Mouse (Mus musculus) intestine, postnatal 0 days (tissue): ENCODE results near the gene Pcsk4. TPM values are rescaled to one million over a fixed set of nuclear protein-coding genes. Genes with fewer than 3 reads are reported as not detected.

ENCODE experiments used
- ATAC-seq: fragments of 200-750 bp; cut with Nextera tagmentation; 2 replicates; pipeline ENCODE4 v1.8.0; 2017; ENCODE audit warnings: mild to moderate bottlenecking, moderate TSS enrichment, moderate library complexity
- H3K27ac ChIP-seq: fragments of 300-500 bp; sonication (generic); 2 replicates; pipeline ENCODE4 v1.5.1; 2014; ENCODE audit warnings: mild to moderate bottlenecking, low read depth, low read length, moderate library complexity
- H3K27me3 ChIP-seq: fragments of 300-500 bp; sonication (generic); replicated peaks from 2 replicates; pipeline ENCODE4 v1.6.1; 2014; ENCODE audit warnings: low read length, mixed read lengths; ENCODE audit not compliant: control insufficient read depth, insufficient read depth
- H3K36me3 ChIP-seq: fragments of 300-500 bp; sonication (generic); 2 replicates; pipeline ENCODE4 v1.6.1; 2014; ENCODE audit warnings: mild to moderate bottlenecking, moderate library complexity; ENCODE audit not compliant: control insufficient read depth, insufficient read depth
- H3K4me1 ChIP-seq: fragments of 300-500 bp; sonication (generic); replicated peaks from 2 replicates; pipeline ENCODE4 v1.6.1; 2014; ENCODE audit warnings: antibody characterized with exemption, low read length, mixed read lengths; ENCODE audit not compliant: control insufficient read depth, insufficient read depth
- H3K4me2 ChIP-seq: fragments of 300-500 bp; sonication (generic); replicated peaks from 2 replicates; pipeline ENCODE4 v1.6.1; 2014; ENCODE audit warnings: low read depth, mild to moderate bottlenecking, moderate library complexity
- H3K4me3 ChIP-seq: fragments of 300-500 bp; sonication (generic); 2 replicates; pipeline ENCODE4 v1.5.1; 2014; ENCODE audit warnings: low read depth, low read length
- H3K9ac ChIP-seq: fragments of 300-500 bp; sonication (generic); 2 replicates; pipeline ENCODE4 v1.6.1; 2014; ENCODE audit warnings: mild to moderate bottlenecking, low read depth, low read length
- H3K9me3 ChIP-seq: fragments of 300-500 bp; sonication (generic); 2 replicates; pipeline ENCODE4 v1.6.1; 2016; ENCODE audit warnings: mixed run types; ENCODE audit not compliant: control insufficient read depth
- CTCF ChIP-seq: sonication (generic); IDR thresholded peaks from 2 replicates; pipeline ENCODE4 v1.5.1; 2016; ENCODE audit warnings: low read depth, mild to moderate bottlenecking, control low read depth, antibody characterized with exemption, moderate library complexity
- WGBS: fragments of 180-500 bp; shearing (Covaris S2); extraction: QIAGEN DNeasy Blood & Tissue Kit; methylation state at CpG from one replicate; pipeline ENCODE4 v1.1.7; 2014; 5-methylcytosine and 5-hydroxymethylcytosine counted together
- polyA plus RNA-seq: library from polyadenylated mRNA; unstranded; fragments of >200 nt; fragmentation: Nextera tagmentation; extraction: Ambion mirVana; gene quantifications from 2 replicates; pipeline ENCODE4 v1.2.1, GENCODE M21; 2015

The Pcsk4 gene
- polyA plus RNA-seq, 1 experiment from 2014 or later = 13.1 TPM

DNA sequence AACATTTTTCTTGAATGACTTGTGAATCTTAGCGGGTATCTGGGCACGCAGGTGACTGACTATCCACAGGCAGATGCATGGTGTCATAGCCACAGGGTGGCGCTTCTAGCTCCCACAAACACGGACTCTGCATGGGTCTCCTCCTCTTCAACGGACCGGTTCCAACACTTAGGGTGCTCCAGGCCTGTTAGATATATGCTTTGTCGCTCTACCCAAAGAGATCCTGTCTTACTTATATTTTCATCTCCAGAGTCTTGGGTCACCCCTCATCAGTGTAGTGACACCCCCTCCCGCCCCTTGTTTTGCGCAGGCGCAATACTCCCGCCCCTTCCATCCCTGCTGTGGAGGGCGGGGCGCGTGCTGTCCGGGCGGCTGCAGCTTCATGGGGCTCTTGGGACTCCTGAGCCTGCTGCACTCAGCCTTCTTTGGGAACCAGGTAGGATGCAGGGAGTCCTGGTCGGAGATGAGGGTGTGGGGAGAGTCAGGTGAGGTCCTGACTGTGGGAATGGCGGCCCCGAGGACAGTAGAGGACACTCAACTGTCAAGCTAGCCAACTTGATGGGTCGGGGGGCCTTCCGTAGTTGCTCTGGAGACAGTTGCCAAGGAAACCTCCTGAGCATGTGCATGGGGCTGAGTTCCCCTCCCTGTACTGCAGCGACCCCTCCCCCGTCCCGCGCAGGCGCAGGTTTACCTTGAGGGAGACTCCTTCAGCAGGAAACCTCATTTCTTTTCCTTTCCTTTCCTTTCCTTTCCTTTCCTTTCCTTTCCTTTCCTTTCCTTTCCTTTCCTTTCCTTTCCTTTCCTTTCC, 33.5 kb downstream of the Pcsk4 start, which contains the start of gene Apc2:
Gene Apc2, plus strand, starts transcription at position 360 of the 808 bp plus-strand sequence.
- peak; percentile 25; the same call in 1 of the 2 replicates for ATAC-seq
- H3K9me3 ChIP-seq = no peaks in the 10 kb centered on the region
- peak; percentile 82 for TF ChIP-seq CTCF
- H3K4me2 ChIP-seq = peak within 1 kb of the TSS; percentile 68
- no peaks in the 10 kb centered on the region for H3K4me1 ChIP-seq
- no peak within 1 kb of the TSS for H3K27ac ChIP-seq
- H3K9ac ChIP-seq = peak within 1 kb of the TSS; percentile 22; the same call in 1 of the 2 replicates
- H3K36me3 ChIP-seq = peaks cover 17% of the 10 kb centered on the region; the same call in 1 of the 2 replicates
- peaks cover 29% of the 10 kb centered on the region for H3K27me3 ChIP-seq
- H3K4me3 ChIP-seq = peak within 1 kb of the TSS; percentile 33
- WGBS = 2% methylated on average over 25 of the region's 26 CpGs

- Histone ChIP-seq H3K9ac (0 out of 2 replicates have a peak overlapping the region, but pooled peaks have one; percentile 22), H3K4me1 (no peaks in the 10 kb centered on the region), H3K4me2 (no peak overlapping the region), H3K27ac (no peak overlapping the region), H3K9me3 (no peaks in the 10 kb centered on the region), H3K27me3 (peaks cover 20% of the 10 kb centered on the region), H3K36me3 (peaks cover 17% of the 10 kb centered on the region; the same call in 1 of the 2 replicates), H3K4me3 (no peak overlapping the region)
- 33% methylated on average over 7 of the region's 7 CpGs for WGBS
- ATAC-seq = no peak
- TF ChIP-seq CTCF = no peak
These were observed 34.5 kb downstream of the Pcsk4 start for GRCm38 (mm10) chr10:80294788-80295303.

- H3K4me2 ChIP-seq = no peak overlapping the region
- H3K4me3 ChIP-seq = no peak overlapping the region
- no peak for ATAC-seq
- peaks cover 14% of the 10 kb centered on the region for H3K27me3 ChIP-seq
- 72% methylated on average over 4 of the region's 4 CpGs for WGBS
- H3K9ac ChIP-seq = no peak overlapping the region
- H3K4me1 ChIP-seq = no peaks in the 10 kb centered on the region
- no peak for TF ChIP-seq CTCF
- no peak overlapping the region for H3K27ac ChIP-seq
- no peaks in the 10 kb centered on the region for H3K9me3 ChIP-seq
- peaks cover 20% of the 10 kb centered on the region; the same call in 1 of the 2 replicates for H3K36me3 ChIP-seq
These were observed 35.0 kb downstream of the Pcsk4 start for GRCm38 (mm10) chr10:80294311-80294710.

- 14% methylated on average over 14 of the region's 14 CpGs for WGBS
- peaks cover 4% of the 10 kb centered on the region; the same call in 1 of the 2 replicates for H3K27me3 ChIP-seq
These were observed 36.0 kb downstream of the Pcsk4 start for GRCm38 (mm10) chr10:80293325-80293724.

DNA sequence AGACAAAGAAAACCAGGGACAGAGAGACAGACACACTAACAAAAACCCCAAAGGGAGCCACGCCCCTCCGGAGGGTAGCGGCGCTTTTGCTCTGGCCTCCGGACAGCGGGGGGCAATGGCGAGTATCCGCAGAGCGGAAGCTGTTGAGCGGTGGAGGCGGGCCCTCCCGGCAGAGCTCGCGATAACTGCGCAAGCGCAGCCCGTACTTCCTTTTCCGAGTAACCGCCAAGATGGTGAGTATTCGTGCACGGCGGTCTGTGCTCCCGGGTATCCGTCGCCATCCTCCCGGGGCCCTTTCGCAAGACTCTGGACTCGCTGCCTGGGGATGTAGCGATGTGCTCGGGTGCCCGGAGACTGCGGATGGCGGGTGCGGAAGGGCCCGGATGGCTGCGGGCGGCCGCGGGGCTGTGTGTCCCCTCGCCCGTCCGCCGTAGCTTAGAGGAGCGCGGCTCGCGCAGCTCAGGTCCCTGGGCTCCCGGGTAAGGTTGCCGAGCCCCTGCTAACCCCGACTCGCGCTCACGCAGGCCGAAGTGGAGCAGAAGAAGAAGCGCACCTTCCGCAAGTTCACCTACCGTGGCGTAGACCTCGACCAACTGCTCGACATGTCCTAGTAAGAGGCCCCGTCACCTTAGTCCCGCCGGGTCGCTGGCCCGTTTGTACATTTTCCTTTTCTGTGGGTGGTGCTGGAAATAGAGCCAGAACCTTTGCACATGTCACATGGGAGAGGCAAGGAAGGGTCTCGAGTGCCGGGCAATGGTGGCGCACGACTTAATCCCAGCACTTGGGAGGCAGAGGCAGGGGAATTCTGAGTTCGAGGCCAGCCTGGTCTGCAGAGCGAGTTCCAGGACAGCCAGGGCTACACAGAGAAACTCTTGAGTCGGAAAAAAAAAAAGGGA, 36.8 kb downstream of the Pcsk4 start, which contains the start of gene Rps15:
Gene Rps15, plus strand, starts transcription at position 203 of the 896 bp plus-strand sequence.
- peak within 1 kb of the TSS; percentile 82 for H3K4me3 ChIP-seq

More at GRCm38 (mm10) chr10:80293325-80293724, 36.0 kb downstream of the Pcsk4 start:
- 0 out of 2 replicates have a peak overlapping the region, but pooled peaks have one; percentile 86 for H3K27ac ChIP-seq
- peak overlapping the region; percentile 82 for H3K4me3 ChIP-seq
- peaks cover 23% of the 10 kb centered on the region; the same call in 1 of the 2 replicates for H3K36me3 ChIP-seq
- peak overlapping the region; percentile 93 for H3K9ac ChIP-seq
- 0 out of 2 replicates have a peak, but pooled peaks have one; percentile 30 for TF ChIP-seq CTCF
- H3K9me3 ChIP-seq = no peaks in the 10 kb centered on the region
- no peaks in the 10 kb centered on the region for H3K4me1 ChIP-seq
- H3K4me2 ChIP-seq = peak overlapping the region; percentile 83
- ATAC-seq = no peak

More for the DNA sequence above, 36.8 kb downstream of the Pcsk4 start, which contains the start of gene Rps15:
- peak; percentile 75 for ATAC-seq
- H3K9ac ChIP-seq = peak within 1 kb of the TSS; percentile 93
- peak; percentile 90 for TF ChIP-seq CTCF
- H3K27ac ChIP-seq = peak within 1 kb of the TSS; percentile 86
- no peaks in the 10 kb centered on the region for H3K4me1 ChIP-seq
- WGBS = under 1% methylated on average over 72 of the region's 72 CpGs
- no peaks in the 10 kb centered on the region; the same call in 1 of the 2 replicates for H3K27me3 ChIP-seq
- peaks cover 25% of the 10 kb centered on the region for H3K36me3 ChIP-seq
- H3K9me3 ChIP-seq = no peaks in the 10 kb centered on the region
- peak within 1 kb of the TSS; percentile 83 for H3K4me2 ChIP-seq
